Mouse (Mus musculus) thymus, adult 2 months (tissue): ENCODE measurements around the gene Ttc17.

Experiments used
- CTCF ChIP-seq: fragments of 200-500 bp; IDR thresholded peaks from 2 replicates; pipeline ENCODE4 v1.5.1; 2012; ENCODE audit warnings: mild to moderate bottlenecking, control low read depth, low read length, moderate library complexity, borderline replicate concordance; ENCODE audit not compliant: control insufficient read depth, poor library complexity, insufficient read depth; ENCODE audit errors: extremely low read depth
- POLR2A ChIP-seq: fragments of 200-500 bp; IDR thresholded peaks from 2 replicates; pipeline ENCODE4 v1.6.1; 2012; ENCODE audit warnings: mild to moderate bottlenecking, low read length, control low read depth, moderate library complexity; ENCODE audit not compliant: control insufficient read depth, poor library complexity, insufficient read depth; ENCODE audit errors: extremely low read depth

DNA sequence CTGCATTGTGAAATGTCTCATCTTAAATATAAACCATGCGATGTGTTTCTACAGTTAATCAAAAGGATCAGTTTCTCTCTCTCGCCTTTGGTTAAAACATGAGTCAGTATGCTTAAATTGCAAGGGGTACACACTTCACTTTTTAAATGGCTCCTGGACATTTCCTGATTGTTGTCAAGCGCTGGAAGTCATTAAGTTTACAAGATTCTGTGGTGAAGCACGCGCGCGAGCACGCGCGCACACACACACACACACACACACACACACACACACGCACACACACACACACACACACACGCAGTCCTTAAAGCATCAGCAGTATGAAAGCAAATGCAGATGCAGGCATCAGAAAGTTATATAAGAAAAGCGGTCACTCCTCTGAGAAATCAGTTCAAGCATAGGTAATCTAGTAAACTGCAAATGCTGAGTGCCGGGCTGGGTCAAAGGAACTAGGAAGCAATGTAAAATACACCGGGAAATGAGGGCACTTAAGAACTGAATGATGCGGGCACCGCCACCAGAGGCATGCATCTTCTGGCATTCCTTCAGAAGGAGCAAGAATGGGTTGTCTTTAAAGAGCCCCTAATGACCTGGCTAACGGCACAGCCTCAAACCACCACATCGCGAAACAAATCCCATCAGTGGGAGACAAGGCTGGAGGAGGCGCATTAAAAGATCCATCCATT lies 949 bp downstream of the Ttc17 start:
- TF ChIP-seq CTCF, result no peak
- TF ChIP-seq POLR2A, result no peak
